Mouse (Mus musculus) bone marrow macrophage, adult 2 months (primary cell): ENCODE results near the gene Prmt7.

ENCODE experiments used
- CTCF ChIP-seq: IDR thresholded peaks from 2 replicates; pipeline ENCODE4 v1.5.1; 2012; ENCODE audit warnings: low read depth, mild to moderate bottlenecking, low read length, moderate library complexity
- POLR2A ChIP-seq: IDR thresholded peaks from 2 replicates; pipeline ENCODE4 v1.6.1; 2012; ENCODE audit warnings: mild to moderate bottlenecking, low read depth, low read length, borderline replicate concordance

DNA sequence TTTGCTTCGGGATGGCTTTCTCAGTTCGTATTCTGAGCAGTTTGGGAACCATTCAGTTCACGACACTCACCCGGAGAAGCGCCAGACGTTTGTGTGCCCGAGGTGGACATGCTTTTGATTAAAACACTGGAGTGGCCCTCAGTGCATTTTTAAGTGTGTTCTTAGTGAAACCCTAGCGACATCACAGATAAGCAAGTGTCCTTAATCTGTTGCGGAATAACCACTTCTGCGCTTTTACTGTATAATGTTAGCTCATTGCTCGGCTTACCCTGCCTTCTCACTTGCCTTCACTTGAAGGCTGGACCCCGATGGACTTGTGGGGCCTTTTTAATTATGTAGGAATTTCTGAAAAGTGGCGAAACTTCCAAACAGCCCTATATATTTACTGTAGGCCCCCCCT, 685 bp downstream of the Prmt7 start:
- no peak for TF ChIP-seq CTCF
- TF ChIP-seq POLR2A = no peak
